Comparison of ENCODE assay signal across 9 mouse cellular contexts in genomic region chr7:49272445-49273439, GRCm38 (mm10).
DNase-seq lines count a peak whose midpoint lies in the region; ATAC-seq and TF ChIP-seq lines count a peak whose summit lies in the region.
"Had no signal": no experiment of that assay in that cellular context is flagged by ENCODE, and none has a peak within 500 bp of the region (broad histone marks: within the 10 kb centered on the region; RNA-seq: fewer than 3 reads in every experiment).

No protein-coding gene starts in this region.

- H3K4me3 ChIP-seq in lung, embryonic 16.5 days (ENCODE audit: low read length) = no peak overlapping the region
- H3K4me3 ChIP-seq in thymus, adult 2 months (ENCODE audit: control insufficient read depth, insufficient read depth, low read length) = no peak overlapping the region
- H3K4me3 ChIP-seq: limb, embryonic 15.5 days had no signal

- DNase-seq in Muller cell, postnatal 12 days (ENCODE audit: inconsistent ontology term) = peak; percentile 85
- DNase-seq in cerebellum, adult 9-10 months = peak; percentile 89
- DNase-seq in layer of hippocampus, adult 18-20 months (ENCODE audit: low spot score in 2 of 2) = peak; percentile 72 to 91
- DNase-seq in ovary, postnatal 10 days (ENCODE audit: low spot score) = peak; percentile 48
- DNase-seq in thymus, adult 2 months = peak; percentile 46

- no peak for TF ChIP-seq POLR2A in thymus, adult 2 months (IDR thresholded peaks at IDR 0.05; ENCODE audit: control insufficient read depth, extremely low read depth, insufficient read depth, low read length, poor library complexity)

- 0 out of 2 replicates have a peak, but pooled peaks have one; percentile 6 for ATAC-seq in frontal cortex, adult (ENCODE audit: low TSS enrichment)
- ATAC-seq in hematopoietic stem cell, adult 5-6 weeks (replicated peaks in 1 of 2; ENCODE audit: insufficient read depth in 1 of 2, low FRiP score in 2 of 2, low TSS enrichment in 1 of 2, low read depth in 1 of 2, poor library complexity in 2 of 2, severe bottlenecking in 2 of 2) = peak; percentile 69 to 86
- ATAC-seq in lung, embryonic 16.5 days (ENCODE audit: low read depth) = peak; percentile 56

- peak; percentile 71; the same call in 1 of the 2 replicates for TF ChIP-seq CTCF in thymus, adult 2 months (IDR thresholded peaks at IDR 0.05; ENCODE audit: borderline replicate concordance, control insufficient read depth, extremely low read depth, insufficient read depth, low read length, poor library complexity)

- H3K4me2 ChIP-seq in lung, embryonic 16.5 days (ENCODE audit: low read depth, low read length) = no peak overlapping the region
- H3K4me2 ChIP-seq: limb, embryonic 15.5 days had no signal

- H3K27me3 ChIP-seq in lung, embryonic 16.5 days (ENCODE audit: control insufficient read depth, insufficient read depth, low read depth, low read length) = no peaks in the 10 kb centered on the region
- no peaks in the 10 kb centered on the region for H3K27me3 ChIP-seq in thymus, adult 2 months (ENCODE audit: control insufficient read depth, insufficient read depth, low read length)

- no peaks in the 10 kb centered on the region for H3K9me3 ChIP-seq in lung, embryonic 16.5 days (ENCODE audit: control insufficient read depth, low read length)
- H3K9me3 ChIP-seq: limb, embryonic 15.5 days had no signal

- no peaks in the 10 kb centered on the region for H3K36me3 ChIP-seq in lung, embryonic 16.5 days (ENCODE audit: control insufficient read depth, insufficient read depth, low read length)
- H3K36me3 ChIP-seq in thymus, adult 2 months (ENCODE audit: control insufficient read depth, insufficient read depth, low read length) = no peaks in the 10 kb centered on the region
- H3K36me3 ChIP-seq: limb, embryonic 15.5 days had no signal

- 21% methylated on average over 16 of the region's 16 CpGs for WGBS in lung, embryonic 16.5 days
- 27% methylated on average over 16 of the region's 16 CpGs for WGBS in thymus, adult 2 months

- H3K27ac ChIP-seq in lung, embryonic 16.5 days (ENCODE audit: low read length) = no peak overlapping the region
- no peak overlapping the region for H3K27ac ChIP-seq in thymus, adult 2 months (ENCODE audit: control insufficient read depth, insufficient read depth, low read length)
- H3K27ac ChIP-seq: limb, embryonic 15.5 days had no signal

- no peak overlapping the region for H3K9ac ChIP-seq in lung, embryonic 16.5 days (ENCODE audit: low read length)
- H3K9ac ChIP-seq: limb, embryonic 15.5 days had no signal

- H3K4me1 ChIP-seq in lung, embryonic 16.5 days (replicated peaks; ENCODE audit: control insufficient read depth, insufficient read depth, low read length) = 0 out of 2 replicates have a peak, but pooled peaks cover 2% of the 10 kb centered on the region
- H3K4me1 ChIP-seq in thymus, adult 2 months (replicated peaks; ENCODE audit: control insufficient read depth, insufficient read depth, low read length) = no peaks in the 10 kb centered on the region

Comparison
In these comparisons a context has a peak if more than half of its experiments do, and no peak if none do; other contexts are left out.
1. ATAC-seq: peak in every context shown above with its lines; median percentile 78 in hematopoietic stem cell, adult 5-6 weeks; 56 in lung, embryonic 16.5 days; 6 in frontal cortex, adult.